Mouse (Mus musculus) heart, adult 2 months (tissue): Measurements from ENCODE around the gene Plpp4.

Source experiments
- CTCF ChIP-seq: fragments of 200-600 bp; IDR thresholded peaks from 2 replicates; pipeline ENCODE4 v1.8.1; 2022; ENCODE audit warnings: antibody characterized with exemption, mild to moderate bottlenecking, moderate library complexity
- POLR2A ChIP-seq: fragments of 200-500 bp; IDR thresholded peaks from 2 replicates; pipeline ENCODE4 v1.6.1; 2011; ENCODE audit warnings: mild to moderate bottlenecking, low read depth, low read length, control low read depth; ENCODE audit not compliant: insufficient read depth

DNA sequence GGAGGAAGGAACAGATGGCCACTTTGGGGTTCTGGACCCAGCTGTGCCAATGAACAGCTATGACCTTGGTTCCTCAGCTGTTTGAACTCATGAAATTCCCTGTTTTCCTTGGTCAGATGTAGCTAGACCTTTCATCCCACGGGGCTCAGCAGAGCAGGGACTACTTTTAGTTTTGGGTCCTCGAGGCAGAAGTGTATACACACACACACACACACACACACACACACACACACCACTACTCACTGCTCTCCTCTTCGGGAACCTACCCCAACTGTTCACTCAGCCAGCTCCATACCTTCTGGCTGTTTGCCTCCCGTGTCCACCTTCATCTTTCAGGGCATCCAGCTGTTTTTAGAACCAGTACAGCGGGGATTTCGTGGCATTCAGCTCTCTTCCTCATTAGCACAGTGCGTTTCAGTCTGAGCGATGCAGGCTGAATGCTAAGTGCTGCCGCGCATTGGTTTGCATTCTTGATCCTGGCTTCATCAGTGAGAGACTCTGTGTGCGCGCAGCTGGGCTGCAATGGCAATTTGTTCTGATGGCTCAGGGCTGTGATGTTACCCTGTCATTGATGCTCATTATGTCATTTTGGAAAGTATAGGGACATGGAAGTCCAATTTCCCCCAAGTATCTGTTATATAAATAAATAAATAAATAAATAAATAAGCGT, 146.0 kb downstream of the Plpp4 start:
- TF ChIP-seq CTCF = no peak
- no peak for TF ChIP-seq POLR2A
